Mouse (Mus musculus) left cerebral cortex, adult 11 months (tissue): ENCODE measurements at regions not wholly inside any gene's neighbourhood (a gene's known extent, or its start where the extent isn't known, plus 50 kb on each side); places are given as distances from the start of the nearest gene placed in this dataset.

ENCODE experiments used
- DNase-seq: peaks from one replicate; pipeline ENCODE4 v3.0.0; 2022; ENCODE audit warnings: low spot score

- no peak for DNase-seq
Measured at GRCm38 (mm10) chr12:98337644-98338043, 69.2 kb downstream of the Gpr65 start.

GRCm38 (mm10) chr12:98339536-98339935 lies 71.1 kb downstream of the Gpr65 start:
- DNase-seq, result no peak

- no peak for DNase-seq
Measured at GRCm38 (mm10) chr12:98342158-98342557, 73.7 kb downstream of the Gpr65 start.

GRCm38 (mm10) chr12:98343653-98344052 lies 75.2 kb downstream of the Gpr65 start:
- DNase-seq, result peak; percentile 22

GRCm38 (mm10) chr12:98347056-98347455 lies 78.6 kb downstream of the Gpr65 start:
- DNase-seq, result no peak

- DNase-seq, result peak; percentile 47
Measured at GRCm38 (mm10) chr12:98347550-98348318, 79.3 kb downstream of the Gpr65 start.

- no peak for DNase-seq
Measured at GRCm38 (mm10) chr12:98349864-98350643, 81.6 kb downstream of the Gpr65 start.

- DNase-seq, result no peak
Measured at GRCm38 (mm10) chr12:98352401-98352800, 84.0 kb downstream of the Gpr65 start.

GRCm38 (mm10) chr12:98354545-98354944 lies 86.1 kb downstream of the Gpr65 start:
- DNase-seq, result no peak

- no peak for DNase-seq
Measured at GRCm38 (mm10) chr12:98367583-98367982, 99.1 kb downstream of the Gpr65 start.

- DNase-seq, result no peak
Measured at GRCm38 (mm10) chr12:98370771-98371170, 102.3 kb downstream of the Gpr65 start.

- no peak for DNase-seq
Measured at GRCm38 (mm10) chr12:98375214-98375910, 106.9 kb downstream of the Gpr65 start.
